Mouse (Mus musculus) ES-E14 (cell line): ENCODE measurements around the gene Gm853. TPM values are rescaled to one million over a fixed set of nuclear protein-coding genes. Genes with fewer than 3 reads are reported as not detected.
A peak's percentile ranks its signal among the peaks of the same experiment; 100 is the strongest.

Experiments
- DNase-seq: peaks from one replicate; pipeline ENCODE4 v3.0.0-alpha.2; 2013; ENCODE audit warnings: low read depth, low spot score
- H3K27ac ChIP-seq: 2 replicates; pipeline ENCODE4 v1.5.1; 2012; ENCODE audit warnings: low read depth, mild to moderate bottlenecking, low read length, moderate library complexity, mixed read lengths; ENCODE audit not compliant: poor library complexity, insufficient read depth, severe bottlenecking
- H3K36me3 ChIP-seq: 2 replicates; pipeline ENCODE4 v1.6.1; 2012; ENCODE audit warnings: mild to moderate bottlenecking, low read length, moderate library complexity, mixed read lengths; ENCODE audit not compliant: control insufficient read depth, poor library complexity, insufficient read depth, severe bottlenecking
- H3K4me1 ChIP-seq, 2 experiments: fragments of 150-350 bp in 1 of 2; sonication (generic) in 1 of 2; 2 replicates each; pipeline ENCODE4 v1.6.1; 2012; ENCODE audit warnings: low read length in 2 of 2, mild to moderate bottlenecking in 1 of 2, mixed read lengths in 1 of 2; ENCODE audit not compliant: control insufficient read depth in 2 of 2, insufficient read depth in 2 of 2, poor library complexity in 1 of 2
- H3K4me3 ChIP-seq, 2 experiments: fragments of 150-350 bp in 1 of 2; sonication (generic) in 1 of 2; 2 replicates each; pipeline ENCODE4 v1.5.1; 2012; ENCODE audit warnings: low read length in 2 of 2, low read depth in 1 of 2, mild to moderate bottlenecking in 1 of 2, mixed read lengths in 1 of 2; ENCODE audit not compliant: insufficient read depth in 1 of 2, poor library complexity in 1 of 2, severe bottlenecking in 1 of 2
- H3K9ac ChIP-seq: 2 replicates; pipeline ENCODE4 v1.6.1; 2012; ENCODE audit warnings: low read depth, mild to moderate bottlenecking, low read length, mixed read lengths; ENCODE audit not compliant: poor library complexity, insufficient read depth, severe bottlenecking
- H3K9me3 ChIP-seq: fragments of 150-350 bp; sonication (generic); 2 replicates; pipeline ENCODE4 v1.6.1; 2012; ENCODE audit warnings: low read depth, mild to moderate bottlenecking, low read length; ENCODE audit not compliant: control insufficient read depth, insufficient read depth
- CHD2 ChIP-seq: IDR thresholded peaks from 2 replicates; pipeline ENCODE4 v1.6.1; 2014; ENCODE audit warnings: mild to moderate bottlenecking, low read depth, low read length, inconsistent platforms
- HCFC1 ChIP-seq: IDR thresholded peaks from 2 replicates; pipeline ENCODE4 v1.6.1; 2012; ENCODE audit warnings: low read length, inconsistent platforms, borderline replicate concordance; ENCODE audit not compliant: insufficient read depth
- MAFK ChIP-seq: IDR thresholded peaks from 2 replicates; pipeline ENCODE4 v1.6.1; 2014; ENCODE audit warnings: mild to moderate bottlenecking, low read depth, low read length, inconsistent platforms; ENCODE audit not compliant: insufficient read depth
- ZC3H11A ChIP-seq: IDR thresholded peaks from 2 replicates; pipeline ENCODE4 v1.6.1; 2012; ENCODE audit warnings: low read depth, mild to moderate bottlenecking, inconsistent platforms, low read length, borderline replicate concordance
- ZNF384 ChIP-seq: IDR thresholded peaks from 2 replicates; pipeline ENCODE4 v1.6.1; 2012; ENCODE audit warnings: low read depth, low read length, inconsistent platforms
- in situ Hi-C, 2 experiments: fragments of 600-800 bp; cut with MboI; formaldehyde crosslinking; loops; one replicate each; pipeline ENCODE4 v1.15.1; 2025; ENCODE audit warnings: low sequenced_read_pairs in 2 of 2, inconsistent platforms in 1 of 2; ENCODE audit not compliant: unreplicated experiment in 2 of 2
- total RNA-seq: library from RNA; depleted of rRNA; stranded (reverse); fragments of 300-350 nt; gene quantifications from 2 replicates; pipeline ENCODE4 v1.2.3, GENCODE M21; 2012

Gm853 gene
- total RNA-seq, 1 experiment = 0.09 TPM

GRCm38 (mm10) chr4:130169411-130169971 is 52.7 kb downstream of the Gm853 start:
- Histone ChIP-seq H3K4me3 (no peak overlapping the region), H3K4me1 (peaks cover 2 to 26% of the 10 kb centered on the region in 2 experiments; a peak in 3 of 4 replicates), H3K9me3 (no peaks in the 10 kb centered on the region), H3K9ac (no peak overlapping the region), H3K36me3 (no peaks in the 10 kb centered on the region), H3K27ac (no peak overlapping the region)
- in situ Hi-C loops = no loop called here
- DNase-seq = no peak
- TF ChIP-seq MAFK = no peak
- TF ChIP-seq HCFC1 = no peak
- no peak for TF ChIP-seq CHD2
- TF ChIP-seq ZNF384 = no peak
- TF ChIP-seq ZC3H11A = no peak

DNA sequence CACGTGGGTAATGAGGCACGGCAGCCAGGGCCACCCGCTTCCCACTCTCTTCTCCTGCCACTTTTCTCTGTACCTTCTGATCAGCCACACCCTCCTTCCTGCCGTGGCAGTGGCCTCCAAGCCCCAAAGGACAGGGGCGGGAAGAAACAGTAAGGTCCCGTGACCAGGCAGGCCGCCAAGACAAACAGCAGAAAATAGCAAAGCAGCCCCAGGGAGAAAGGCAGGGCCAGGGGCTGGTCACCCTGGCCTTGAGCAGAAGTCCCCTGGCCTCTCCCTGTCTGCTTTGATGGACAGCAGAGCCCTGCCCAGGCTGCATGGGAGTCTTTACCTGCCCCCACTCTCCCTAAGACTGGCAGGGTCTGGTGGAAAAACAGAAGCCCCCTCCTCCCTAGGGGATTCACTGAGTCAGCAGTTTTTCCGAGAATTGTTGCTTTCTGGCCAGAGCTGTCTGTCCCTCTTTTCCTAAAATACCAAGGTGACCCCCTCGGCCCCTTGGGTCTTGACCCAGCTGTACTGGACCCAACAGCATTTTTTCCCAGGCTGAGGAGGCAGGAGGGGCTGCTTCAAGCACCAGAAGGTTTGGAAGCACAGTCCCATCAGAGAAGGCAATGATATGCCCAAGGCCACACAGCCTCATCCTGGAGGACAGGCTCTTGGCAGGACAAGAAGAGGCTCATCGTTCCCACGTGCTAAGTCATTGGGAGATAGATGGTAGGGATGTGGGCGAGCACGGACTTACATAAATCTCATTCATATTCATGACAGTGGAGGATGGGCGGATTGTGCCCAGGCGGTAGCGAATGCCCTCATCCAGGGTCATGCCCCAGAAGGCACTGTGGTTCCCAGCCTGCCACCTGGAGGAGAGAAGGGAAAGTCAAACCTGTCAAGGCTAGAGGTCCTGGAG is 53.7 kb downstream of the Gm853 start:
- H3K36me3 ChIP-seq = no peaks in the 10 kb centered on the region
- no peak overlapping the region for H3K9ac ChIP-seq
- no peaks in the 10 kb centered on the region for H3K9me3 ChIP-seq
- TF ChIP-seq HCFC1 = no peak
- TF ChIP-seq MAFK = peak; percentile 91
- TF ChIP-seq CHD2 = no peak
- no peak for TF ChIP-seq ZC3H11A
- DNase-seq = no peak
- in situ Hi-C loops = no loop called here
- H3K4me1 ChIP-seq = peaks cover 0 to 23% of the 10 kb centered on the region in 2 experiments; a peak in 2 of 4 replicates
- H3K4me3 ChIP-seq = no peak overlapping the region
- no peak overlapping the region for H3K27ac ChIP-seq

DNA sequence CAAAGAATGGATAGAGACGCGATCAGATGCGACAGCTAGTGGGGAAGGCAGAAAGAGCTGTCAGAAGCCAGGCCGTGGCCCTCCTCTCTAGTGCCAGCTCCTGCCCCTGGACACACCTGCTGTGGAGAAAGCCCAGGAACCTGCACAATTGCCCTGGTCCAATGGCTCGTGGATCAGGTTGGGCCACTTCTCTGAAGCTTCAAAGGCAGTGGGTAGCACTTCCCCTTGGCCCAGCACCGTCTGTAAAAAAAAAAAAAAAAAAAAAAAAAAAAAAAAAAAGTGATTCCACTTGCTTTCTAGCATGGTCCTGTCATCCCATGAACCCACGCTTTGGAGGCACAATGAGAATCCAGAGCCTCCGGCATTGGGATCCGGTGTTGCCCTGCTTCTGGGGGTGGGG is 54.4 kb downstream of the Gm853 start:
- H3K27ac ChIP-seq = no peak overlapping the region
- H3K4me3 ChIP-seq = peak overlapping the region in 1 of 2 experiments; percentile 0; a peak in 1 of 4 replicates
- DNase-seq = no peak

DNA sequence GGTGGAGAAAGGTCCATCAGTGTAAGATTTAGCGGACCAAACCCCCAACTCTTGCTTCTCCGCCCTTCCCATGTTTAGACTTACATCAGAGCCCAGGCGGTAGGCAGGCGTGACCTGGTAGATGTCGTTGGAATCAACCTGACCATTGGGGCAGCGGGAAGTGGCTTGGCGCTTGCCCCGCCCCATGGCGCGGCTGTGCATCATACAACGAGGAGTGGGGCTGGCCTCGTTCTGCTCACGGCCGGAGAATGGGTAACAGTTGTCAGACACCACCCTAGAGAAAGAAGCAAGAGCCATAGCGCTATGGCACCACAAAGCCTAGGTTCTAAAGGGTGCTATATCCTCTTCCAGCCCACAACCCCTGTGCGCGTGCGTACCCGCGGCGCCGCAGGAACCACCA is 54.9 kb downstream of the Gm853 start:
- Histone ChIP-seq H3K4me1 (peaks cover 2 to 20% of the 10 kb centered on the region in 2 experiments; a peak in 2 of 4 replicates), H3K27ac (no peak overlapping the region), H3K9me3 (no peaks in the 10 kb centered on the region), H3K9ac (no peak overlapping the region), H3K4me3 (peak overlapping the region in 1 of 2 experiments; percentile 0; a peak in 1 of 4 replicates), H3K36me3 (no peaks in the 10 kb centered on the region)
- DNase-seq = no peak
- in situ Hi-C loops = no loop called here
- TF ChIP-seq MAFK (no peak), CHD2 (no peak), HCFC1 (no peak), ZC3H11A (no peak), ZNF384 (no peak)

More for the DNA sequence above, 54.4 kb downstream of the Gm853 start:
- H3K9me3 ChIP-seq = no peaks in the 10 kb centered on the region
- no peak overlapping the region for H3K9ac ChIP-seq
- H3K36me3 ChIP-seq = no peaks in the 10 kb centered on the region
- peaks cover 1 to 21% of the 10 kb centered on the region in 2 experiments; a peak in 2 of 4 replicates for H3K4me1 ChIP-seq
- TF ChIP-seq ZNF384 (0 out of 2 replicates have a peak, but pooled peaks have one; percentile 24), CHD2 (no peak)
- in situ Hi-C loops = no loop called here
